Mouse (Mus musculus) kidney, postnatal 4 days (tissue): ENCODE data around the gene Kcnip4.

Source experiments
- DNase-seq, 2 experiments: peaks; one replicate each; pipeline ENCODE4 v3.0.0; 2021; ENCODE audit warnings: mixed read lengths in 2 of 2

The Kcnip4 gene

GRCm38 (mm10) chr5:48371890-48372766, 1152.6 kb downstream of the Kcnip4 start:
- peak; percentile 98 for DNase-seq

- DNase-seq = no peak
Measured at GRCm38 (mm10) chr5:48349309-48349708, 1175.4 kb downstream of the Kcnip4 start.

GRCm38 (mm10) chr5:48345983-48346648, 1178.6 kb downstream of the Kcnip4 start:
- DNase-seq = no peak

- DNase-seq = no peak
Measured at GRCm38 (mm10) chr5:48345095-48345982, 1179.4 kb downstream of the Kcnip4 start.

GRCm38 (mm10) chr5:48340808-48341433, 1183.8 kb downstream of the Kcnip4 start:
- DNase-seq = no peak
